Mouse (Mus musculus): ENCODE results near the gene Rab3a.

The Rab3a gene

GRCm38 (mm10) chr8:70774740-70775139 lies 20.3 kb downstream of the Rab3a start:
- no peak for DNase-seq (ENCODE audit: low spot score in 2 of 2)

- DNase-seq (ENCODE audit: low spot score in 2 of 2) = no peak
Measured at GRCm38 (mm10) chr8:70775227-70775626, 20.7 kb downstream of the Rab3a start.

- DNase-seq (ENCODE audit: low spot score in 2 of 2) = no peak
Measured at GRCm38 (mm10) chr8:70775851-70776495, 21.5 kb downstream of the Rab3a start.

GRCm38 (mm10) chr8:70776496-70777444 lies 22.3 kb downstream of the Rab3a start, which contains the start of gene Pik3r2:
TSS of gene Pik3r2 (minus strand) at chr8:70776713.
- DNase-seq (ENCODE audit: low spot score in 2 of 2) = peak; percentile 98

GRCm38 (mm10) chr8:70780093-70780492 lies 25.6 kb downstream of the Rab3a start:
- no peak for DNase-seq (ENCODE audit: low spot score in 2 of 2)

GRCm38 (mm10) chr8:70786291-70787050 lies 32.0 kb downstream of the Rab3a start:
- DNase-seq (ENCODE audit: low spot score in 2 of 2) = no peak

GRCm38 (mm10) chr8:70787051-70787445 lies 32.6 kb downstream of the Rab3a start:
- DNase-seq (ENCODE audit: low spot score in 2 of 2) = no peak

GRCm38 (mm10) chr8:70787941-70788667 lies 33.6 kb downstream of the Rab3a start:
- DNase-seq (ENCODE audit: low spot score in 2 of 2) = no peak

- DNase-seq (ENCODE audit: low spot score in 2 of 2) = no peak
Measured at GRCm38 (mm10) chr8:70789046-70789445, 34.6 kb downstream of the Rab3a start.

- no peak for DNase-seq (ENCODE audit: low spot score in 2 of 2)
Measured at GRCm38 (mm10) chr8:70790846-70791245, 36.4 kb downstream of the Rab3a start.

- no peak for DNase-seq (ENCODE audit: low spot score in 2 of 2)
Measured at GRCm38 (mm10) chr8:70791294-70791701, 36.8 kb downstream of the Rab3a start.

- DNase-seq (ENCODE audit: low spot score in 2 of 2) = peak; percentile 92
Measured at GRCm38 (mm10) chr8:70791975-70792691, 37.7 kb downstream of the Rab3a start.

GRCm38 (mm10) chr8:70792700-70793099 lies 38.2 kb downstream of the Rab3a start:
- no peak for DNase-seq (ENCODE audit: low spot score in 2 of 2)

GRCm38 (mm10) chr8:70794215-70794614 lies 39.7 kb downstream of the Rab3a start:
- DNase-seq (ENCODE audit: low spot score in 2 of 2) = no peak

- DNase-seq (ENCODE audit: low spot score in 2 of 2) = no peak
Measured at GRCm38 (mm10) chr8:70795370-70795769, 40.9 kb downstream of the Rab3a start.

GRCm38 (mm10) chr8:70796403-70797080 lies 42.1 kb downstream of the Rab3a start:
- DNase-seq (ENCODE audit: low spot score in 2 of 2) = no peak

- peak; percentile 64 to 74 for DNase-seq (ENCODE audit: low spot score in 2 of 2)
Measured at GRCm38 (mm10) chr8:70797081-70798070, 42.9 kb downstream of the Rab3a start.

- DNase-seq (ENCODE audit: low spot score in 2 of 2) = no peak
Measured at GRCm38 (mm10) chr8:70798281-70798680, 43.8 kb downstream of the Rab3a start.

GRCm38 (mm10) chr8:70800648-70801047 lies 46.2 kb downstream of the Rab3a start:
- DNase-seq (ENCODE audit: low spot score in 2 of 2) = peak in 1 of 2 experiments; percentile 57

All from frontal cortex, postnatal 25 days (tissue).